Mouse (Mus musculus) hindbrain, embryonic 16.5 days (tissue): ENCODE measurements at regions not wholly inside any gene's neighbourhood (a gene's known extent, or its start where the extent isn't known, plus 50 kb on each side); places are given as distances from the start of the nearest gene placed in this dataset.

Experiments used
- ATAC-seq: fragments of 200-750 bp; cut with Nextera tagmentation; 2 replicates; pipeline ENCODE4 v1.8.0; 2017; ENCODE audit warnings: moderate TSS enrichment, moderate library complexity
- H3K27ac ChIP-seq: fragments of 300-500 bp; sonication (generic); 2 replicates; pipeline ENCODE4 v1.5.1; 2014; ENCODE audit warnings: low read depth, mild to moderate bottlenecking, control low read depth, low read length, moderate library complexity
- H3K27me3 ChIP-seq: fragments of 300-500 bp; sonication (generic); replicated peaks from 2 replicates; pipeline ENCODE4 v1.6.1; 2014; ENCODE audit warnings: low read length; ENCODE audit not compliant: control insufficient read depth, insufficient read depth
- H3K36me3 ChIP-seq: fragments of 300-500 bp; sonication (generic); 2 replicates; pipeline ENCODE4 v1.6.1; 2014; ENCODE audit warnings: mild to moderate bottlenecking, low read length, moderate library complexity, mixed read lengths; ENCODE audit not compliant: control insufficient read depth, insufficient read depth
- H3K4me1 ChIP-seq: fragments of 300-500 bp; sonication (generic); 2 replicates; pipeline ENCODE4 v1.6.1; 2014; ENCODE audit warnings: low read depth, low read length; ENCODE audit not compliant: control insufficient read depth, insufficient read depth
- H3K4me2 ChIP-seq: fragments of 300-500 bp; sonication (generic); 2 replicates; pipeline ENCODE4 v1.6.1; 2014; ENCODE audit warnings: mild to moderate bottlenecking, low read length, control low read depth, moderate library complexity
- H3K4me3 ChIP-seq: fragments of 300-500 bp; sonication (generic); 2 replicates; pipeline ENCODE4 v1.5.1; 2014; ENCODE audit warnings: mild to moderate bottlenecking, low read length, control low read depth, moderate library complexity
- H3K9ac ChIP-seq: fragments of 300-500 bp; sonication (generic); 2 replicates; pipeline ENCODE4 v1.6.1; 2014; ENCODE audit warnings: low read depth, mild to moderate bottlenecking, control low read depth, low read length, moderate library complexity
- H3K9me3 ChIP-seq: fragments of 300-500 bp; sonication (generic); 2 replicates; pipeline ENCODE4 v1.6.1; 2014; ENCODE audit warnings: mild to moderate bottlenecking, low read length, moderate library complexity; ENCODE audit not compliant: control insufficient read depth
- WGBS: fragments of 180-500 bp; shearing (Covaris S2); extraction: QIAGEN DNeasy Blood & Tissue Kit; methylation state at CpG from one replicate; pipeline ENCODE4 v1.1.7; 2014; 5-methylcytosine and 5-hydroxymethylcytosine counted together

- H3K27ac ChIP-seq = no peak overlapping the region
- 40% methylated on average over 8 of the region's 8 CpGs for WGBS
- no peaks in the 10 kb centered on the region for H3K9me3 ChIP-seq
- no peak overlapping the region for H3K9ac ChIP-seq
- ATAC-seq = no peak
- no peaks in the 10 kb centered on the region; the same call in 1 of the 2 replicates for H3K27me3 ChIP-seq
- no peaks in the 10 kb centered on the region for H3K36me3 ChIP-seq
- no peak overlapping the region for H3K4me2 ChIP-seq
- no peak overlapping the region for H3K4me3 ChIP-seq
- H3K4me1 ChIP-seq = no peaks in the 10 kb centered on the region
These were observed 106.9 kb downstream of the Tex36 start for GRCm38 (mm10) chr7:133494982-133495550.

- no peaks in the 10 kb centered on the region for H3K9me3 ChIP-seq
- H3K36me3 ChIP-seq = no peaks in the 10 kb centered on the region
- no peak overlapping the region for H3K9ac ChIP-seq
- 56% methylated on average over 10 of the region's 10 CpGs for WGBS
- H3K27ac ChIP-seq = no peak overlapping the region
- H3K27me3 ChIP-seq = no peaks in the 10 kb centered on the region; the same call in 1 of the 2 replicates
- H3K4me1 ChIP-seq = no peaks in the 10 kb centered on the region
- H3K4me2 ChIP-seq = no peak overlapping the region
- H3K4me3 ChIP-seq = no peak overlapping the region
- no peak for ATAC-seq
These were observed 107.5 kb downstream of the Tex36 start for GRCm38 (mm10) chr7:133494256-133494981.

- H3K27ac ChIP-seq = no peak overlapping the region
- ATAC-seq = no peak
- H3K4me1 ChIP-seq = no peaks in the 10 kb centered on the region
- no peak overlapping the region for H3K4me3 ChIP-seq
- H3K27me3 ChIP-seq = no peaks in the 10 kb centered on the region; the same call in 1 of the 2 replicates
- H3K4me2 ChIP-seq = no peak overlapping the region
- H3K9me3 ChIP-seq = no peaks in the 10 kb centered on the region
- H3K36me3 ChIP-seq = no peaks in the 10 kb centered on the region
- no peak overlapping the region for H3K9ac ChIP-seq
- WGBS = 48% methylated on average over 6 of the region's 6 CpGs
These were observed 109.3 kb downstream of the Tex36 start for GRCm38 (mm10) chr7:133492626-133493025.

GRCm38 (mm10) chr7:133487887-133488630 is 113.9 kb downstream of the Tex36 start:
- Histone ChIP-seq H3K36me3 (no peaks in the 10 kb centered on the region), H3K9ac (no peak overlapping the region), H3K4me3 (no peak overlapping the region), H3K9me3 (no peaks in the 10 kb centered on the region), H3K27ac (no peak overlapping the region), H3K4me2 (no peak overlapping the region), H3K4me1 (no peaks in the 10 kb centered on the region), H3K27me3 (no peaks in the 10 kb centered on the region; the same call in 1 of the 2 replicates)
- 54% methylated on average over 7 of the region's 7 CpGs for WGBS
- no peak for ATAC-seq

- Histone ChIP-seq H3K27me3 (no peaks in the 10 kb centered on the region), H3K36me3 (no peaks in the 10 kb centered on the region), H3K4me3 (no peak overlapping the region), H3K4me1 (no peaks in the 10 kb centered on the region), H3K4me2 (no peak overlapping the region), H3K9ac (no peak overlapping the region), H3K27ac (no peak overlapping the region), H3K9me3 (no peaks in the 10 kb centered on the region)
- WGBS = 62% methylated on average over 8 of the region's 8 CpGs
- ATAC-seq = no peak
These were observed 117.5 kb downstream of the Tex36 start for GRCm38 (mm10) chr7:133484430-133484841.

GRCm38 (mm10) chr7:133481529-133481928 is 120.4 kb downstream of the Tex36 start:
- no peak overlapping the region for H3K27ac ChIP-seq
- no peak overlapping the region for H3K9ac ChIP-seq
- no peak overlapping the region for H3K4me3 ChIP-seq
- no peak for ATAC-seq
- H3K9me3 ChIP-seq = no peaks in the 10 kb centered on the region
- no peak overlapping the region for H3K4me2 ChIP-seq
- no peaks in the 10 kb centered on the region for H3K4me1 ChIP-seq
- H3K36me3 ChIP-seq = no peaks in the 10 kb centered on the region
- H3K27me3 ChIP-seq = no peaks in the 10 kb centered on the region
- WGBS = 78% methylated on average over 6 of the region's 6 CpGs

- Histone ChIP-seq H3K4me2 (no peak overlapping the region), H3K4me1 (no peaks in the 10 kb centered on the region), H3K27ac (no peak overlapping the region), H3K9me3 (no peaks in the 10 kb centered on the region), H3K27me3 (no peaks in the 10 kb centered on the region), H3K4me3 (no peak overlapping the region), H3K9ac (no peak overlapping the region), H3K36me3 (no peaks in the 10 kb centered on the region)
- 55% methylated on average over 7 of the region's 7 CpGs for WGBS
- no peak for ATAC-seq
These were observed 122.3 kb downstream of the Tex36 start for GRCm38 (mm10) chr7:133479679-133480078.

- H3K9me3 ChIP-seq = no peaks in the 10 kb centered on the region
- H3K9ac ChIP-seq = no peak overlapping the region
- H3K4me2 ChIP-seq = no peak overlapping the region
- no peaks in the 10 kb centered on the region for H3K27me3 ChIP-seq
- no peaks in the 10 kb centered on the region for H3K36me3 ChIP-seq
- no peak overlapping the region for H3K4me3 ChIP-seq
- no peaks in the 10 kb centered on the region for H3K4me1 ChIP-seq
- WGBS = 83% methylated on average over 5 of the region's 5 CpGs
- ATAC-seq = no peak
- no peak overlapping the region for H3K27ac ChIP-seq
These were observed 124.0 kb downstream of the Tex36 start for GRCm38 (mm10) chr7:133477933-133478332.

GRCm38 (mm10) chr7:133477221-133477620 is 124.7 kb downstream of the Tex36 start:
- Histone ChIP-seq H3K9ac (no peak overlapping the region), H3K4me2 (no peak overlapping the region), H3K9me3 (no peaks in the 10 kb centered on the region), H3K27ac (no peak overlapping the region), H3K36me3 (no peaks in the 10 kb centered on the region), H3K4me3 (no peak overlapping the region), H3K27me3 (no peaks in the 10 kb centered on the region), H3K4me1 (no peaks in the 10 kb centered on the region)
- ATAC-seq = 0 out of 2 replicates have a peak, but pooled peaks have one; percentile 52
- 51% methylated on average over 6 of the region's 6 CpGs for WGBS
